Mouse (Mus musculus) midbrain, embryonic 14.5 days (tissue): ENCODE data around the gene Ccpg1. TPM values are rescaled to one million over a fixed set of nuclear protein-coding genes. Genes with fewer than 3 reads are reported as not detected.

Source experiments
- ATAC-seq: fragments of 200-750 bp; cut with Nextera tagmentation; 2 replicates; pipeline ENCODE4 v1.8.0; 2017; ENCODE audit warnings: moderate number of reproducible peaks, moderate library complexity; ENCODE audit not compliant: low FRiP score, low TSS enrichment
- DNase-seq: peaks from one replicate; pipeline ENCODE4 v3.0.0-alpha.2; 2015
- H3K27ac ChIP-seq: fragments of 300-500 bp; sonication (generic); replicated peaks from 2 replicates; pipeline ENCODE4 v1.5.1; 2014; ENCODE audit warnings: mild to moderate bottlenecking, low read depth, low read length, moderate library complexity
- H3K27me3 ChIP-seq: fragments of 300-500 bp; sonication (generic); 2 replicates; pipeline ENCODE4 v1.6.1; 2014; ENCODE audit warnings: low read length, control low read depth, mixed read lengths; ENCODE audit not compliant: control insufficient read depth, insufficient read depth
- H3K36me3 ChIP-seq: fragments of 300-500 bp; sonication (generic); 2 replicates; pipeline ENCODE4 v1.6.1; 2014; ENCODE audit warnings: low read length, control low read depth; ENCODE audit not compliant: control insufficient read depth, insufficient read depth
- H3K4me1 ChIP-seq: fragments of 300-500 bp; sonication (generic); 2 replicates; pipeline ENCODE4 v1.6.1; 2014; ENCODE audit warnings: mild to moderate bottlenecking, antibody characterized with exemption, low read length, control low read depth; ENCODE audit not compliant: control insufficient read depth, insufficient read depth
- H3K4me2 ChIP-seq: fragments of 300-500 bp; sonication (generic); 2 replicates; pipeline ENCODE4 v1.6.1; 2014; ENCODE audit warnings: mild to moderate bottlenecking, low read length, moderate library complexity
- H3K4me3 ChIP-seq: fragments of 300-500 bp; sonication (generic); replicated peaks from 2 replicates; pipeline ENCODE4 v1.5.1; 2014; ENCODE audit warnings: low read depth, low read length
- H3K9ac ChIP-seq: fragments of 300-500 bp; sonication (generic); replicated peaks from 2 replicates; pipeline ENCODE4 v1.6.1; 2014; ENCODE audit warnings: mild to moderate bottlenecking, low read length, moderate library complexity
- H3K9me3 ChIP-seq: fragments of 300-500 bp; sonication (generic); 2 replicates; pipeline ENCODE4 v1.6.1; 2016; ENCODE audit warnings: low read length, control low read depth, mixed read lengths; ENCODE audit not compliant: control insufficient read depth
- WGBS: fragments of 180-500 bp; shearing (Covaris S2); extraction: QIAGEN DNeasy Blood & Tissue Kit; methylation state at CpG from one replicate; pipeline ENCODE4 v1.1.7; 2014; 5-methylcytosine and 5-hydroxymethylcytosine counted together
- polyA plus RNA-seq: library from polyadenylated mRNA; unstranded; fragments of >200 nt; fragmentation: Nextera tagmentation; extraction: Ambion mirVana; gene quantifications from 2 replicates; pipeline ENCODE4 v1.2.1, GENCODE M21; 2014

The Ccpg1 gene
- polyA plus RNA-seq, 1 experiment from 2014 or later = 44.1 TPM

DNA sequence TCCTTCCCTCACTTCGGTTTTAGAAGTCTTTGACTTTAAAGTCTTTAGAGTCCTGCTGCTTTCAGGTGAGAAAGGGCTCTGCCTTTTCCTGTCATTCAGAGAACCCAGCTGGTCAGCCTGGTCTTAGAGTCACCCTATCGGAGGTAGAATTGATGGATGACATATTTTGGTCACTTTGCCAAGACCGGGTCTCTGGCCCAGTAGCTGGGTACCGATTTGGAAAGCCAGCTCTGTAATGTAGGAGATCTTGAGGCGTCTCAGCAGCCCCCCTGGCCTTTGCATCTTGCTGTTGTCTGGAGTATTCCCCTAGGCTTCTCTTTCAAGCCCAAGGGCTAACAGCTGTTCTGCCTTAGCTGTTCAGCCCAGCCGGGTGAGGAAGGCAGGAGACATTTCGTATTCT lies 60.0 kb downstream of the Ccpg1 start:
- peak; percentile 21 for DNase-seq
- no peaks in the 10 kb centered on the region for H3K27me3 ChIP-seq
- no peak overlapping the region for H3K27ac ChIP-seq
- H3K4me1 ChIP-seq = peaks cover 18% of the 10 kb centered on the region
- peak overlapping the region; percentile 88 for H3K4me2 ChIP-seq
- ATAC-seq = no peak
- no peaks in the 10 kb centered on the region for H3K9me3 ChIP-seq
- no peaks in the 10 kb centered on the region for H3K36me3 ChIP-seq
- peak overlapping the region; percentile 45 for H3K4me3 ChIP-seq
- peak overlapping the region; percentile 65 for H3K9ac ChIP-seq
- WGBS = 17% methylated on average over 7 of the region's 7 CpGs

DNA sequence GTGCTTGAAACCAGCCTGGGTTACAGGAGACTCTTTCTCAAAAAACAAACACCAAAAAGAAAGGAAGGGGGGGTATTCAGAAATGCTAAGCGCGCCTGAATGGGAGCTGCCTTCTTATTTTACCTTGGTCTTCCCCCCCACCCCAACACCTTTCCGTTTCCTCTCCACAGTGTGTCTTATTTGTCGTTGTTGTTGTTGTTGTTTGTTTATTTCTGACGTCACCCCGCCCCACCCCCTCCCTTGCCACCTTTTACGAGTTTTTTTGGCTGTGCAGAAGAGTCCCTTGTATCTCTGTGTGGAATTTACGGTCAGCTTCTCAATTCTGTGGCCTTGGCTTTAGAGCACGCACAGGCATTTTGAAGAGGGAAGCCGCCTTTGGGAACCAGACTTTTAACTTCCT lies 60.5 kb downstream of the Ccpg1 start:
- Histone ChIP-seq H3K27me3 (no peaks in the 10 kb centered on the region), H3K4me1 (peaks cover 13% of the 10 kb centered on the region), H3K9me3 (no peaks in the 10 kb centered on the region), H3K36me3 (no peaks in the 10 kb centered on the region), H3K4me2 (peak overlapping the region; percentile 88), H3K9ac (no peak overlapping the region), H3K27ac (no peak overlapping the region), H3K4me3 (no peak overlapping the region)
- no peak for ATAC-seq
- DNase-seq = no peak
- WGBS = 80% methylated on average over 10 of the region's 10 CpGs

DNA sequence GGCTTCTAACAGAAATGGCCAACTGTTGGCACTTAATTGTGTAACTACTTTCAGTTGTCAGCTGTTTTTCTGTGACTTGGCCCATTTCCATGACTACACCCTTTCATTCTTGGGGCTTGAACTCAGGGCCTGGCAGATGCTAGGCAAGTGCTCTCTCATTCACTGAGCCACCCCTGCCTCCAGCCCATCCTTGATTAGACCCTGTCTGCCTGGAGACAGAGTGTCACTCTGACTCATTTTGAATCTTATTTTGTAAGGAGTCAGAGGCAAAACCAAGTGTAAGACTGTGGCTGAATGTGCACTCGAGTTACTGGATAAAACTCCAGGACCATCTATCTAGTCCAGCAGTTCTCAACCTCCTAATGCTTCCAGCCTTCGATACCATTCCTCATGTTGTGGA lies 62.7 kb downstream of the Ccpg1 start:
- no peak for DNase-seq
- WGBS = 94% methylated on average over 2 of the region's 2 CpGs

DNA sequence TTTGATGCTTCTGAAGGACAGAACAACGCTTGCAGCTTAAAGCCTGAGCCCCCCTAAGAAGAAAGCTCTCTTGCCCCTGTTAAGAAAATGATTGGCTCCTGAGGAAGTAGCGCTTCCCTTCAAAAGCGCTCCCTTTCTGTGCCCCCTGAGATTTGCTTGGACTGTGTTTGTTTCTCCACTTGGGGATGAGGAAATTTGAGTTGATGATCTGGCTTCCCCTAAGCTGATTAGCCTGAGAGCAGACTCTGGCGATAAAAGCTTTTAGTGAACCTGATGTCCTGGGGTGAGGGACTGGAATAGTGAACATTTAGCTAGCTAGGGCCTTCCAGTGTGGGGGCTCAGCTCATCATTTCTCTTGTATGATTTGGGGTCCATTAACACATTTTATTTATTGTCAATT lies 63.7 kb downstream of the Ccpg1 start:
- Histone ChIP-seq H3K9ac (no peak overlapping the region), H3K4me3 (no peak overlapping the region), H3K4me1 (peaks cover 13% of the 10 kb centered on the region), H3K4me2 (no peak overlapping the region), H3K27me3 (no peaks in the 10 kb centered on the region), H3K27ac (no peak overlapping the region), H3K36me3 (no peaks in the 10 kb centered on the region), H3K9me3 (no peaks in the 10 kb centered on the region)
- peak; percentile 37 for DNase-seq
- no peak for ATAC-seq
- 4% methylated on average over 4 of the region's 4 CpGs for WGBS

More for the DNA sequence above, 62.7 kb downstream of the Ccpg1 start:
- no peak overlapping the region for H3K27ac ChIP-seq
- H3K4me2 ChIP-seq = no peak overlapping the region
- H3K9ac ChIP-seq = no peak overlapping the region
- peaks cover 13% of the 10 kb centered on the region for H3K4me1 ChIP-seq
- no peak overlapping the region for H3K4me3 ChIP-seq
- no peaks in the 10 kb centered on the region for H3K36me3 ChIP-seq
- ATAC-seq = no peak
- no peaks in the 10 kb centered on the region for H3K27me3 ChIP-seq
- H3K9me3 ChIP-seq = no peaks in the 10 kb centered on the region

DNA sequence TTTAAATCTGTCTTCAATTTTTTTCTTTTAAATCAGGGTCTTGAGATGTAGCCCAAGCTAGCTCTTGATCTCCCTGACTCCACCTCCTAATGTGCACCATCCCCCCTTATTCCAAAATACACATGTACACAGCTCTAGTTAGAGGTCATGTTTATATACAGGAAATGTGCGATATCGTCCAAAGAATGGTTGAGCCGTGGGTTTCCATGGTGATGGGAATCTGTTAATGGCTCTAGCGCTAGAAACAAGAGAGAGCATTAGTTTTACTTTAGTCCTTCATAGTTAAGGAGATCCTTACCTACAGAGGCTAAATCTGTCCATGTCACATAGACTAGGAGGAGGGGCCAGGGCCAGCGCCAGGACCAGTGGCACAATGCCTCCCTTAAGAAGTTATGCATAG lies 64.6 kb downstream of the Ccpg1 start:
- Histone ChIP-seq H3K27ac (no peak overlapping the region), H3K9me3 (no peaks in the 10 kb centered on the region), H3K4me3 (no peak overlapping the region), H3K4me2 (no peak overlapping the region), H3K4me1 (peaks cover 6% of the 10 kb centered on the region), H3K9ac (no peak overlapping the region), H3K36me3 (no peaks in the 10 kb centered on the region), H3K27me3 (no peaks in the 10 kb centered on the region)
- ATAC-seq (no peak), DNase-seq (peak; percentile 7)
- 66% methylated on average over 5 of the region's 5 CpGs for WGBS

DNA sequence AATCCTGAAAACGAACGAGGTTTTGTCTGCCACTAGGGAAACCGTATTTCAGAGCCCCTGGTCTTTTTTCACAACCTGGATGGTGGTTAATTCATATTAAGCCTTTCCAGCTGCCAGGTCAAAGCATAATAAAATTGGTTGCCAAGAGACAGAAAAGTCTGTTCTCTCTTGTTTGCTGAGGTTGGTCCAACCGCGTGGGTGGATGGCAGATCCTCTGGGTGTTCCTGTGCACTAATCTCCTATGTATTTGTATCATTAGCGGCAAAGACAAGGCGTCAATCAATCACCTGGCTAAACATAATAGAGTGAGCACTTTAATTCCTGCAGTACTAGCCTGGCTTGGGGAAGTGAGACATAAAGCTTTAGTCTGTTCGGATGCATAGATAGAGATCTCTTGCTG lies 65.4 kb downstream of the Ccpg1 start:
- Histone ChIP-seq H3K9ac (no peak overlapping the region), H3K4me2 (no peak overlapping the region), H3K4me1 (no peaks in the 10 kb centered on the region; the same call in 1 of the 2 replicates), H3K36me3 (no peaks in the 10 kb centered on the region), H3K9me3 (no peaks in the 10 kb centered on the region), H3K27me3 (no peaks in the 10 kb centered on the region), H3K4me3 (no peak overlapping the region), H3K27ac (no peak overlapping the region)
- 42% methylated on average over 8 of the region's 8 CpGs for WGBS
- DNase-seq = no peak
- ATAC-seq = no peak

DNA sequence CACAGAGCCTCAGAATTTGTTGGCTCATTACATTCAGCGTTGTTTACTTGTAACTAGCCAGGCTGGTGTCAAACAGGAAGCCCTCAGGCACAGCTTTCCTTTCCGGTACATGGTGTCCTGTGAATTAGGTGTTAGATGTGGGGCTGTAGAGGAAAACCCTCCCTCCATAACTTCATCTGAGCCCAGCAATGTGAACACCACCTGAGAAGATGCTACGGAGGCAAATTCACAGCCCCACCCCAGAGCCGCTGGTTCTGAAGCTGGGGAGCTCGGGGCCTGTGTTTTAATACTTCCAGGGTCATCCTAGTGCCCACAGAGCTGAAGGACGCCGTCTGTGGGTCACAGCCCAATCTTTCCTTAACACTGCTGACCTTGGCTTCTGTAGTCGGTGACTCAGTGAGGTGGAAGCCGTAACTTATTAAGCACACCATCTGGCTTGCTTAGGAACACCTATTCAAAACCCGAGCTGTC lies 70.2 kb downstream of the Ccpg1 start:
- H3K27ac ChIP-seq = no peak overlapping the region

DNA sequence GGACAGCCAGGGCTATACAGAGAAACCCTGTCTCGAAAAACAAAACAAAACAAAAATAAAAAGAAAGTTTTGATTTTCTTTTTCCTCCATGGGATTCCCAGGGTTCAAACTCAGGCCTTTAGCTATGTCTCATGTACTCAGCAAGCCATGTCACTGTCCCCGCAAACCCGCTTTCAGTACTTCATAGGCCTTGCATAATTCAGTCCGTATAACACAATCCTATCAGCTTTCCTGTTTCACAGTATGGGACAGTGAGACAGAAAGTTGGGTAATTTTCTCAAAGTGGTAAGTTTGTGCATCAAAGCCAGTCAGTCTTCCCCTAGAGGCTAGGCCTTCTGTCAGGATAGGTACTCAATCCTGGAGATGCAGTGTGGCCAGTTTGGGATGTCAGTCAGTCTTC lies 74.0 kb downstream of the Ccpg1 start:
- no peak overlapping the region for H3K4me3 ChIP-seq
- no peak for DNase-seq
- WGBS = 86% methylated on average over 4 of the region's 4 CpGs
- no peak for ATAC-seq
- H3K9me3 ChIP-seq = no peaks in the 10 kb centered on the region
- H3K27me3 ChIP-seq = no peaks in the 10 kb centered on the region
- no peaks in the 10 kb centered on the region for H3K36me3 ChIP-seq
- no peak overlapping the region for H3K9ac ChIP-seq
- H3K4me2 ChIP-seq = no peak overlapping the region
- H3K27ac ChIP-seq = no peak overlapping the region
- no peaks in the 10 kb centered on the region for H3K4me1 ChIP-seq

More for the DNA sequence above, 70.2 kb downstream of the Ccpg1 start:
- Histone ChIP-seq H3K4me1 (no peaks in the 10 kb centered on the region; the same call in 1 of the 2 replicates), H3K4me2 (no peak overlapping the region), H3K9me3 (no peaks in the 10 kb centered on the region), H3K36me3 (no peaks in the 10 kb centered on the region), H3K9ac (no peak overlapping the region), H3K4me3 (no peak overlapping the region), H3K27me3 (no peaks in the 10 kb centered on the region)
- ATAC-seq (no peak), DNase-seq (no peak)
- 77% methylated on average over 10 of the region's 10 CpGs for WGBS

DNA sequence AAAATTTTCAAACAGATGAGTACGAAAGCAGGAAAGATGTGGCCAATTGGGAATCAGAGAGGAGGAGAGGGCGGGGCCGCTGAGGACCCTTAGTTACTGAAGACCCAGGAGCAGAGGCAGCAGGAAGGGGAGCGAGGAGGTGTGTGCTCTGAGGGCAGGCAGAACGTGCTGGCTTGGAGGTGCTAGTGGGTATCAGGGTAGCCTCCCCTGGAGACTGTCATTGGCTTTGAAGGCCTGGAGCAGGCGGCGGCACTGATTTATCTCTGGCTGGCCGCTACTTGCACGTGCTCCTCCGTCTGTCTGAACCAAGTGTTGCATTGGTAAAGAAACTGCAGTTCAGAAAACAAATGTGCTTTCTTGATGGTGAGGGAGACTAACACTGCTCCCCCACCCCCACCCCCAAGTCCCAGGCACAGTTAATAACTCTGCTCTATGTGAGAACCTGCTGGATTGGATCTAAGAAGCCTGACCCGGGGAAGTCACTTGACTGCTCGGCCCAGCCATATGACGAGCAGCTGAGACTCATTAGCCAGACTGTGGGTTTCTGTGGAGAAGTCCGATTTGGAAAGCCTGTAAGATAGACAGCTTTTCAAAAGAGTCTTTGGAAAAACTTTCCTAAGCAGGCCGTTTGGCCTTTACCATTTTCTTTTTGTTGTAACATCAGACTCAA lies 78.5 kb downstream of the Ccpg1 start:
- no peak overlapping the region for H3K9ac ChIP-seq
- H3K27me3 ChIP-seq = no peaks in the 10 kb centered on the region
- 0 out of 2 replicates have a peak, but pooled peaks cover 4% of the 10 kb centered on the region for H3K4me1 ChIP-seq
- no peaks in the 10 kb centered on the region for H3K36me3 ChIP-seq
- WGBS = 39% methylated on average over 15 of the region's 15 CpGs
- no peak for ATAC-seq
- H3K27ac ChIP-seq = no peak overlapping the region
- H3K4me3 ChIP-seq = no peak overlapping the region
- peak overlapping the region; percentile 30; the same call in 1 of the 2 replicates for H3K4me2 ChIP-seq
- H3K9me3 ChIP-seq = no peaks in the 10 kb centered on the region
- DNase-seq = peak; percentile 24
